Mouse (Mus musculus) G1E (cell line): ENCODE results near the gene Fuca1.

ENCODE experiments used
- CTCF ChIP-seq: IDR thresholded peaks from 2 replicates; pipeline ENCODE4 v1.5.1; 2012; ENCODE audit warnings: low read depth, low read length, inconsistent platforms, mixed read lengths
- POLR2AphosphoS5 ChIP-seq: IDR thresholded peaks from 2 replicates; pipeline ENCODE4 v1.6.1; 2012; ENCODE audit warnings: low read depth, low read length, inconsistent platforms; ENCODE audit not compliant: insufficient replicate concordance

- TF ChIP-seq CTCF (no peak), POLR2AphosphoS5 (no peak)
Measured at GRCm38 (mm10) chr4:135872015-135872414, 48.5 kb upstream of the Fuca1 start.
